Comparison of ENCODE assay signal across 15 mouse cellular contexts in genomic region chr4:137838791-137839190, GRCm38 (mm10). TPM values are rescaled to one million over a fixed set of nuclear protein-coding genes. Genes with fewer than 3 reads are reported as not detected.
"Had no signal": no experiment of that assay in that cellular context is flagged by ENCODE, and none has a peak within 500 bp of the region (broad histone marks: within the 10 kb centered on the region; RNA-seq: fewer than 3 reads in every experiment).

No protein-coding gene starts in this region.

- DNase-seq: cerebellum, adult 9-11 months; cerebellum, postnatal 10 days; cerebellum, postnatal 14 days; cerebellum, postnatal 25 days; cerebellum, postnatal 36 days; embryo, embryonic 11 days; forebrain, postnatal 0 days; gastrocnemius, postnatal 10 days; gastrocnemius, postnatal 14 days; gastrocnemius, postnatal 25 days; gastrocnemius, postnatal 36 days; heart, adult 18-20 months; heart, adult 2 months had no signal

RNA-seq across cellular contexts. Expression of gene Alpl, which starts 42.6 kb away (rescaled TPM):
- total RNA-seq: common myeloid progenitor, adult 5-6 weeks; granulocyte monocyte progenitor cell, adult 5-6 weeks had no signal
